Mouse (Mus musculus) gastrocnemius, adult 2 months (tissue): Measurements from ENCODE around the gene Sin3a. TPM values are rescaled to one million over a fixed set of nuclear protein-coding genes. Genes with fewer than 3 reads are reported as not detected.
A peak's percentile ranks its signal among the peaks of the same experiment; 100 is the strongest.

ENCODE experiments used
- DNase-seq: peaks from one replicate; pipeline ENCODE4 v3.0.0; 2022
- H3K27ac ChIP-seq: fragments of 200-600 bp; 2 replicates; pipeline ENCODE4 v1.8.1; 2022; ENCODE audit warnings: mild to moderate bottlenecking
- H3K4me3 ChIP-seq: fragments of 200-600 bp; 2 replicates; pipeline ENCODE4 v1.8.1; 2022; ENCODE audit warnings: mild to moderate bottlenecking, moderate library complexity
- CTCF ChIP-seq: fragments of 200-600 bp; IDR thresholded peaks from 2 replicates; pipeline ENCODE4 v1.8.1; 2022; ENCODE audit warnings: antibody characterized with exemption, mild to moderate bottlenecking, moderate library complexity
- intact Hi-C: fragments of 180-260 bp; cut with DNase I; formaldehyde crosslinking; loops from one replicate; pipeline ENCODE4 v1.15.1; 2025
- long read RNA-seq, 2 experiments: library from polyadenylated mRNA; stranded (forward); transcript quantifications; one replicate each; pipeline ENCODE4 v2.0.0; 2021
- total RNA-seq, 2 experiments: library from RNA; stranded (reverse); gene quantifications; 2 replicates each; pipeline ENCODE4 v1.2.3; 2021

Gene Sin3a
- total RNA-seq, result 10 to 100 TPM; 17.1 to 18.7 TPM
- long read RNA-seq, experiment 1, full-length matches to known transcripts, result 1 of 7 reads
- long read RNA-seq, experiment 1, partial matches to known transcripts, result 2 of 7 reads
- long read RNA-seq, experiment 1, other reads (novel, unspliced or antisense), result 4 of 7 reads
- long read RNA-seq, experiment 2, full-length matches to known transcripts, result 3 of 13 reads
- long read RNA-seq, experiment 2, partial matches to known transcripts, result 3 of 13 reads
- long read RNA-seq, experiment 2, other reads (novel, unspliced or antisense), result 7 of 13 reads

DNA sequence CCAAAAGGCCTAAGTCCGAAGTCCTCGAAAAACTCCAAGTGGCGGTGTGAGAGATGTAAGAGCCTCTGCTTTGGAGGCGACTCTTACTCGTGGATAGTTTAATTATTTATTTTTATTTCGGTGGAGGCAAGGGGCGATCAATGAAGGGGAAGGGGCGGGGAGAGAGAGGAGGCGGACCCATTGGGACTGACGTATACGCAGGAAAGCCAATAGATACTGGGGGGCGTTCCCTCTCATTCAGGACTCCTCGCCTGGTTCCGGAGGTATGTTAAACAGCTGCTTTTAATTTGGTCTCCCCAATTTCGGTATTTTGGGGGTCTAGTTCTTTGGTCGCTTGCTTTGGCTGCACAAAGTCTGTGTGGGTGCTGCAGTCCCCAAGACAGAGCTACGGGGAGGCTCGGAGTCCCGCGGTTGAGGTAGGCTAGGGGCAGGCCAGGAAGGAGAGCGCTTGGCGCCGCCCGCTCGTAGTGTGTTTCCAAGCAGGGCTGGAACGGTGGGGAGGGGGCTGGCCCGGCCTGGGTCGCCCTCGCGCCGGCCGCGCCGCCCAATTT is at the start of gene Sin3a:
Gene Sin3a, plus strand, starts transcription at position 240 of the 551 bp plus-strand sequence.
- intact Hi-C loops, result loop anchor here (5.0 kb wide), 1 partner anchor 145 kb away; the partner anchor contains the start of gene Snx33
- TF ChIP-seq CTCF, result no peak
- peak; percentile 67 for DNase-seq
- peak within 1 kb of the TSS; percentile 99 for H3K27ac ChIP-seq
- peak within 1 kb of the TSS; percentile 92 for H3K4me3 ChIP-seq

DNA sequence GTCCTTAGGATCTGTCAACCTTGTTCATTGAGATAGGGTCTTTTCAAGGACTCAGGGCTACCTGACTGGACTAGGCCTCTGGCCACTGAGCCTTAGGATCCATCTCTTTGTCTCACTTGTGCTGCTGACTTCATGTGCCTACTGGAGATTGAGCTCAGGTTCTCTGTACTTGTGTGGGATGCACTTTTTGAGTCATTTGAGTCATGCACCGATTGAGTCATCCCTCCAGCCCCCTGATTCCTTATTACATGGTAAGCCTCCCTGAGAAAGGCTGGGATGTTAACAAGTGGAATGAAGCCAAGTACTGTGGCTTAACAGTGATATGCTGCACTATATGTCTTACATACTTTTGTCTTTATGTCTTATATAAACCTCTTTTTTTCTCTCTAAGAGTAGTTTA is 40.1 kb upstream of the Sin3a start:
- Histone ChIP-seq H3K27ac (no peak overlapping the region), H3K4me3 (no peak overlapping the region)
- TF ChIP-seq CTCF, result no peak
- intact Hi-C loops, result no loop called here
- no peak for DNase-seq

DNA sequence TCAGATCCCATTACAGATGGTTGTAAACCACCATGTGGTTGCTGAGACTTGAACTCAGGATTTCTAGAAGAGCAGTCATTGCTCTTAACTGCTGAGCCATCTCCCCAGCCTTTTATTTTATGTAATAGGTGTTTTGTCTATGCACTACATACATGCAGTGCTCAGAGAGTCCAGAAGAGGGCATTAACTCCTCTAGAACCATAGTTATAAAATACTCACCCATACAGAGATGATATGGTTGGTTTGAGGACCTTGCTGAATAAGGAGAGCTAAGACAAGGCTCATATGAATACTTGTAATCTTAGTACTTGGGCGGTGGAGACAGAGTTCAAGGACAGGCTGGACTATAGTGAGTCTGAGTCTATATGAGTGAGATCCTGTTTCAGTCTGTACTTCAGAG is 15.6 kb upstream of the Sin3a start:
- DNase-seq, result peak; percentile 40
- intact Hi-C loops, result loop anchor here (2.0 to 5.0 kb wide), 3 partner anchors 19 to 114 kb away; partner anchors contain the start of gene Man2c1
- H3K4me3 ChIP-seq, result no peak overlapping the region
- H3K27ac ChIP-seq, result peak overlapping the region; percentile 1; the same call in 1 of the 2 replicates
- peak; percentile 79 for TF ChIP-seq CTCF

DNA sequence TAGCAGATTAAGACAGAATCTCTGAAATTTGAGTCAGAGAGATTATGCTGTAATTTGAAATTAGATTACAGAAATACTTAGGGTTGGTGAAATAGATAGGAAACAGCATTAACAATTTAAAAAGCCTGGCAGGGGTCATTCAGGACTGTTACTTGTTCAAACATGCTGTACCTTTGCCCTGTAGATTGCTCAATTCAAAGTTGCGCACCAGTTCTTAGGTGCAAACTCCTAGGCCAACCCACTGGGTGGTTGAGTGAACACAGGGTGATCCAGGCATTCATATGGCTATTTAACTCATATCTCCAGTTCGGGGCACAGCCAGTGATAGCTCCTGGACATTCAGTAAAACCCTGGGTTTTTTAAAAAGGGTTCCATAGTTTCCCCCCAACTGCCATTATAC is 7.7 kb upstream of the Sin3a start:
- no peak for DNase-seq
- no peak for TF ChIP-seq CTCF
- intact Hi-C loops, result no loop called here
- Histone ChIP-seq H3K27ac (no peak overlapping the region), H3K4me3 (no peak overlapping the region)

DNA sequence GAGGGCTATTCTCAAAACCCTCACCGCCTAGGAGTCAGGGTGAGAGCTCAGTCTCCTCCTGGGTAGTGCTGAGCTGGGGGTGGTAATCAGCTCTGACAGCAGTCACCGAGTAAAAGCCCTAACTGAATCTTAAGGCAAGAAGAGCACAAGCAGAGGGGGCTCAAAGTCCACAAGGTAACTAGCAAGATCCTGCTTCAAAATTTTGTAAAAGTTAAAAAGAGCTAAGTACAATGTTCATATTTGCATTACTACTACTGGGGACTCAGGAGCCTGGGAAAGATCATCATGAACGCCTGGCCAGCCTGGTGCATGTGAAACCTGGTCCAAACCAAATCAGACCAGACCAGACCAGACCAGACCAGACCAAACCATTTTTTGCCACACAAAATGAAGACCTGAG is 3.6 kb upstream of the Sin3a start:
- Histone ChIP-seq H3K27ac (no peak overlapping the region), H3K4me3 (no peak overlapping the region)
- intact Hi-C loops, result loop anchor here (2.0 kb wide), 1 partner anchor 71 kb away; no protein-coding TSS in a partner anchor
- no peak for TF ChIP-seq CTCF
- DNase-seq, result no peak

DNA sequence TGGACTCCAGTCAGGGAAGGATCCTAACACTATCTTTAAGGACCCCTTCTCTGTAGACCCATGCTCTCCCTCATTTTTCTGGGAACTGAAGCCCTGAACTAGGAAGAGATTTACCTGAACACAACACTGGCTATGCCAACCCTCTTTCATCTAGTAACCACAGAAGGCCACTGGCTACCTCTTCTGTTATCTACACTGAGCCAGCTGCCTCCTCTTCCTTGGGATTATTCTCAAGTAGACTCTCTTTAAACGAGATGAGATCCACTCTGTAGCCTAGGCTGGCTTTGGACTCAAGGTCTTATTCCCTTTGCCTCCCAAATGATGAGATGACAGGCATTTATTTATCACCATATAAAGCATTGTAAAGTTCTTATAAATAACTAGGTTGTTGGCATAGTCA is 1.6 kb upstream of the Sin3a start:
- Histone ChIP-seq H3K4me3 (no peak overlapping the region), H3K27ac (no peak overlapping the region)
- DNase-seq, result no peak
- intact Hi-C loops, result loop anchor here (5.0 kb wide), 1 partner anchor 143 kb away; the partner anchor contains the start of gene Snx33
- no peak for TF ChIP-seq CTCF

DNA sequence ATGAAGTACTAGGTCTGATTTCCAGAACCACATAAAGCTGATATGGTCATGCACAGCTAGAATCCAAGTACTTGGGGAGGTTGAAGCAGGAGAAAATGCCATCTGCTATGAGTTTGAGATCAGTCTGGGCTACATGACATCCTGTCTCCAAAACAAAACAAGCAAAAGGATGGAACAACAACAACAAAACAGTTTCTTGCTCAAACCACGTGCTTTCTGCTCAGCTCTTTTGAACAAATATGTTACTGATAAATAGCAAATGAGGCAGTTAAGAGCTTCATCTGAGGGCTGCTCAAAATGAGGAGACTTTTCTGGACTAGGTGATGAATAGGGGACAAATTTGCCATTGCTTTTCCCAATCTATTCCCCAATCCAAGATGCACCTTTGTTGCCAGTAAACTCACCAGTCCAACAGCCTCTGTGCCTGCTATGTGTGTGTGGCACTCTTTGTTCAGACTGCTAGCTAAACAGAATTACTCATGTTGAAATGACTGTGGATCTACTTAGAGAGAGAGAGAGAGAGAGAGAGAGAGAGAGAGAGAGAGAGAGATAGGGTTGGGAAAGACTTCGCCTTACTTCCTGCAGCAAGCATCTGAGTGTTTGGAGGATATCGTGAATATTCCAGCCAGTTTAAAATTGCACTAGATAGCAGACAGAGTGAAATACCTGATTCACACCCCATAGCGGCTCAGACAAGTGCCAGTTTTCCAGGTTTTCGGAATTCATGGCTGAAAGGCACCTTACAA is 867 bp upstream of the Sin3a start:
- peak overlapping the region; percentile 92 for H3K4me3 ChIP-seq
- peak overlapping the region; percentile 99 for H3K27ac ChIP-seq
- TF ChIP-seq CTCF, result no peak
- intact Hi-C loops, result loop anchor here (5.0 kb wide), 1 partner anchor 144 kb away; the partner anchor contains the start of gene Snx33
- DNase-seq, result no peak

DNA sequence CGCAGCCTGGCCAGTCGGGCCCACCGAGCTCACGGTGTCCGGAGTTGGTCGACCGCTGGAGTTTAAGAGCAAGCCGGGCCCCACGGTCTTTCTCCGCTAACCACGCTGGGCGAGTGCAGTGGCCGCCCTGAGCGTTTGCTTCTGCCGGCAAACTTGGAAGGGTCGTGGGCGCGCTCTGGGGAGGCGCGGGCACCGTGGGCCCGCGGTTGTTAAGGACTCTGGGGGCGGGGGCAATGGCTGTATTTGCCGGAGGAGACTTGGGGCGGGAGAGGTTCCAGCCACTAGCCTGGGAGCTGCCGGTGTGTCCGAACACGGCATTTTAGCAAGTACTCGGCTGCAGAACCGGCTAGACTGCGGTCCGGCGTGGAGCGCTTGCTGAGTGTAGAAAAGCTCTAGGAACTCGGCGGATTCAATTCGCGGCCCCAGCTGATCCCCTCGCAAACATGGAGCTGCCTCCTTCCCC is 717 bp downstream of the Sin3a start:
- intact Hi-C loops, result loop anchor here (5.0 kb wide), 1 partner anchor 145 kb away; the partner anchor contains the start of gene Snx33
- TF ChIP-seq CTCF, result no peak
- Histone ChIP-seq H3K4me3 (peak overlapping the region; percentile 92), H3K27ac (peak overlapping the region; percentile 99)
- DNase-seq, result no peak

DNA sequence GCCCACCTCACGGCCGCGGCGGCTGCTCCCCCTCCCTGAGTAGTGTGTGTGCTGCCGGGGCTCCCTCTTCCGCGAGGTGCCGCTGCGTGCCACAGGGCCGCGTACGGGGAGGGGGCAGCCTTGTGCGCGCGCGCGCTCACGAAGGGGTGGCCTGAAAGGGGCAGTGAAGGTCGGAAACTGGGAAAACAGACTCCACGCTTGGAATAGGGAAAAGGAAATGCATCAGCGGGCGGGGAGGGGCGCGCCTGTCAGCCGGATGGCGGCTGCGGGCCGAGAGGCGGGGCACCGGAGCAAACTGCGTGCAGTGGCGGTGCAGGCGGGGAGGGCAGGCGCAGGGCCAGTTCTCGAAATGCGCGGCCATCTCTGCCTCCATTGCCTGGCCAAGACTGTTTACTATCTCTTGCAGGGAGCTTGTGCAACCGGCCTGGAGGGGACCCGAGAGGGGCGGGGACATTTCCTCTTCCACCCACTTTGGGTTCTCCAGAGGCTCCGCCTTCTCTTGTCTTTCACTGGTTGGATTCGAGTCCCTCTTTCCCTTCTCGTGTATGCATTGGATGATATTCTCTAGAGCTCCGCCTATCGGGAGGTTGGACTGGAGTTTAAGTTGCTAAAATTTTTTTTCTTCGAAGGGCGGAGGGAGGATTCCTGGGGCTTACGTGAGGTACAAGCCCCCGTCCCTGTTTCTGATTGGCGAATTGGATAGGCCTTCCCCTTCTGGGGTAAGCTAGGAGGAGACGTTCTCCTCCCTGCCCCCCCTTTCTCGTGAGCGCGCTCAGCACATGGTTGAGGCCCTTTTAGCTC is 1.3 kb downstream of the Sin3a start:
- intact Hi-C loops, result loop anchor here (5.0 kb wide), 1 partner anchor 146 kb away; the partner anchor contains the start of gene Snx33
- Histone ChIP-seq H3K4me3 (peak overlapping the region; percentile 92), H3K27ac (peak overlapping the region; percentile 99)
- peak; percentile 97 for DNase-seq
- peak; percentile 60 for TF ChIP-seq CTCF

DNA sequence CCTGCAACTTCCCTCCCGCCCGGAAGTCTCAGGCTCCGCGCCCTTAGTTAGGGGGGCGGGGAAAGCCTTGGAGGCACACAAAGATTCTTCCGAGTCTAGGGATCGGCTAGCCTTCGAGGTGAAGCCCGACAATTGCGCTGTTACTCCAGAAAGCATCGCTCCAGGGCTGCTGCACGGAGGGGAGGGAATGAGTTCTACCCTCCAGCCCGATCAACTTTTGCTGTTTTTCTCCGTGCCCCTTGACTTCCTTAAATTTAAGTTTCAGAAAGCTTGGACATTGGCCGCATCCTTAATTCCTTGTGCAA is 1.9 kb downstream of the Sin3a start:
- DNase-seq, result no peak
- intact Hi-C loops, result loop anchor here (2.0 to 5.0 kb wide), 2 partner anchors 17 to 146 kb away; partner anchors contain the start of gene Snx33
- Histone ChIP-seq H3K27ac (peak overlapping the region; percentile 99), H3K4me3 (peak overlapping the region; percentile 92)
- no peak for TF ChIP-seq CTCF

DNA sequence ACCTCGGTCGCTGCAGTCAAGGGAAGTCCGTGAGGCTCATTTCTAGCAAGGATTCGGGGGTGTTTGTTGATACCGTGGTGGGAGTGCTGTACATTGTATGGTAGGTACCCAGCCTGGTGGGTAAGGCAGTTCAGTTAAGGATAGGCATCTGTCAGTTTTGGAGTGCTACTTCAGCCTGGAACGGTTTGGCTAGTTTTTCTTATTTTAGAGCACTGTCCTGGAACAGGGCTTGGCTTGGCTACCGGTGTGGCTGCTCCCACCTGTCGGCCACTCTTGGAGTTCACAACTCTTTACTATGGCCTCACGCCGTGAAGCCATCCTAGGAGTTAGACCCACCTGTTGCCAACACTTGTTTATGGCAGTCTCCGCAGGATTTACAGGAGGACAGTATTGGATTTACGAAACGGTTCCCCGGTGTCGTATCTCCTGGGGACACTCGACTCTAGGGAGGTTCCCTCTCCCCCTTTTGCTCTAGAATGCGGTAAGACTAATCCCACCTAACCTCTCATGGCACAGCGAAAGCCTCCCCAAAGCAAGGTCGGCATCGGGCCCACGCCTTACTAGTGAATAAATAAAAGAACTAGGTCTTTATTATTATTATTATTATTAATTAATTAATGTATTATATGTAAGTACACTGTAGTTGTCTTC is 2.5 kb downstream of the Sin3a start:
- intact Hi-C loops, result loop anchor here (2.0 to 5.0 kb wide), 2 partner anchors 17 to 147 kb away; partner anchors contain the start of gene Snx33
- Histone ChIP-seq H3K4me3 (peak overlapping the region; percentile 92), H3K27ac (peak overlapping the region; percentile 99)
- DNase-seq, result peak; percentile 70
- peak; percentile 41 for TF ChIP-seq CTCF
